Mouse (Mus musculus) hindbrain, embryonic 14.5 days (tissue): ENCODE measurements around the gene Krtcap3. TPM values are rescaled to one million over a fixed set of nuclear protein-coding genes. Genes with fewer than 3 reads are reported as not detected.
"Not testable (repeated sequence)": the region's sequence is repeated elsewhere in the genome, so short reads cannot be mapped to it uniquely, and the experiment has no call there.

ENCODE experiments used
- ATAC-seq: fragments of 200-750 bp; cut with Nextera tagmentation; 2 replicates; pipeline ENCODE4 v1.8.0; 2017; ENCODE audit warnings: moderate number of reproducible peaks, mild to moderate bottlenecking, moderate TSS enrichment, moderate library complexity; ENCODE audit not compliant: low FRiP score
- DNase-seq: peaks from one replicate; pipeline ENCODE4 v3.0.0-alpha.2; 2015; ENCODE audit warnings: low spot score
- H3K27ac ChIP-seq: fragments of 300-500 bp; sonication (generic); 2 replicates; pipeline ENCODE4 v1.5.1; 2014; ENCODE audit warnings: mild to moderate bottlenecking, moderate library complexity
- H3K27me3 ChIP-seq: fragments of 300-500 bp; sonication (generic); 2 replicates; pipeline ENCODE4 v1.6.1; 2014; ENCODE audit warnings: mild to moderate bottlenecking, low read length, mixed read lengths; ENCODE audit not compliant: control insufficient read depth, insufficient read depth
- H3K36me3 ChIP-seq: fragments of 300-500 bp; sonication (generic); replicated peaks from 2 replicates; pipeline ENCODE4 v1.6.1; 2014; ENCODE audit not compliant: control insufficient read depth, insufficient read depth
- H3K4me1 ChIP-seq: fragments of 300-500 bp; sonication (generic); replicated peaks from 2 replicates; pipeline ENCODE4 v1.6.1; 2014; ENCODE audit warnings: antibody characterized with exemption, low read length, mixed read lengths; ENCODE audit not compliant: control insufficient read depth, insufficient read depth
- H3K4me2 ChIP-seq: fragments of 300-500 bp; sonication (generic); replicated peaks from 2 replicates; pipeline ENCODE4 v1.6.1; 2014; ENCODE audit warnings: mild to moderate bottlenecking, moderate library complexity
- H3K4me3 ChIP-seq: fragments of 300-500 bp; sonication (generic); replicated peaks from 2 replicates; pipeline ENCODE4 v1.5.1; 2014; ENCODE audit warnings: mild to moderate bottlenecking, low read length
- H3K9ac ChIP-seq: fragments of 300-500 bp; sonication (generic); 2 replicates; pipeline ENCODE4 v1.6.1; 2014
- H3K9me3 ChIP-seq: fragments of 300-500 bp; sonication (generic); 2 replicates; pipeline ENCODE4 v1.6.1; 2016; ENCODE audit warnings: low read length; ENCODE audit not compliant: control insufficient read depth
- WGBS: fragments of 180-500 bp; shearing (Covaris S2); extraction: QIAGEN DNeasy Blood & Tissue Kit; methylation state at CpG from one replicate; pipeline ENCODE4 v1.1.7; 2014; 5-methylcytosine and 5-hydroxymethylcytosine counted together
- polyA plus RNA-seq: library from polyadenylated mRNA; unstranded; fragments of >200 nt; fragmentation: Nextera tagmentation; extraction: Ambion mirVana; gene quantifications from 2 replicates; pipeline ENCODE4 v1.2.1, GENCODE M21; 2014

Krtcap3 gene
- 2.9 and 4.2 TPM in 2 replicates for polyA plus RNA-seq

DNA sequence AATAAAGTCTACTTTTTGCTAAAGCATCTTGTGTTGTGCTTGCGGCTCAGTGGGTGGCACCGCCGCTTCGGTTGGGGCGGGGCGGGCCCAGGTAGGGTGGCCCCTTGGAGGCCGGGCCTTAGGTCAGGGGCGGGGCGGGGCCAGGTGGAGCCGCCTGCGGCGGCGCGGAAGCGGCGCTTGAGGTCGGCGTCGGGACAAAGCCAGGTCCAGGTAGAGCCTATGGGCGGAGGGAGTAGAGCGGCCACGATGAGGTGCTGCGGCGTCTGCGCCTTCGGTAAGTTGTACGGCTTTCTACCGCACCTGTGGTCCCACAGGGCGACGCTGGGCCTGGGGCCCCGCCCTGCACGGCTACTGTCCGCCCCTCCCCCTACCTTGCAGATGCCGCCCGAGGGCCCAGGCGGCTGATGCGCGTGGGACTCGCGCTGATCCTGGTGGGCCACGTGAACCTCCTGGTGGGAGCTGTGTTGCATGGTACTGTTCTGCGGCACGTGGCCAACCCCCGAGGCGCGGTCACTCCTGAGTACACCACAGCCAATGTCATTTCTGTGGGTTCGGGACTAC is at the start of gene Krtcap3:
Gene Krtcap3, plus strand, starts transcription at position 151 of the 561 bp plus-strand sequence.
- WGBS, result 18% methylated on average over 47 of the region's 47 CpGs
- Histone ChIP-seq H3K4me2 (peak within 1 kb of the TSS; percentile 14; the same call in 1 of the 2 replicates), H3K9ac (no peak within 1 kb of the TSS), H3K27ac (no peak within 1 kb of the TSS), H3K9me3 (no peaks in the 10 kb centered on the region), H3K36me3 (peaks cover 98% of the 10 kb centered on the region), H3K4me1 (no peaks in the 10 kb centered on the region), H3K4me3 (no peak within 1 kb of the TSS), H3K27me3 (no peaks in the 10 kb centered on the region)
- ATAC-seq (peak; percentile 56), DNase-seq (no peak)

- Histone ChIP-seq H3K4me2 (peak within 1 kb of the TSS; percentile 94), H3K9me3 (peaks cover 6% of the 10 kb centered on the region; the same call in 1 of the 2 replicates), H3K9ac (peak within 1 kb of the TSS; percentile 81), H3K27ac (peak within 1 kb of the TSS; percentile 80), H3K4me3 (peak within 1 kb of the TSS; percentile 69), H3K36me3 (peaks cover 77% of the 10 kb centered on the region), H3K27me3 (no peaks in the 10 kb centered on the region), H3K4me1 (peaks cover 17% of the 10 kb centered on the region; the same call in 1 of the 2 replicates)
- WGBS, result under 1% methylated on average over 52 of the region's 53 CpGs
- DNase-seq (peak; percentile 98), ATAC-seq (peak; percentile 97)
Measured at GRCm38 (mm10) chr5:31201742-31202590, 49.5 kb upstream of the Krtcap3 start, which contains the start of gene Zfp513. Gene Zfp513, minus strand, starts transcription at chr5:31202303.

DNA sequence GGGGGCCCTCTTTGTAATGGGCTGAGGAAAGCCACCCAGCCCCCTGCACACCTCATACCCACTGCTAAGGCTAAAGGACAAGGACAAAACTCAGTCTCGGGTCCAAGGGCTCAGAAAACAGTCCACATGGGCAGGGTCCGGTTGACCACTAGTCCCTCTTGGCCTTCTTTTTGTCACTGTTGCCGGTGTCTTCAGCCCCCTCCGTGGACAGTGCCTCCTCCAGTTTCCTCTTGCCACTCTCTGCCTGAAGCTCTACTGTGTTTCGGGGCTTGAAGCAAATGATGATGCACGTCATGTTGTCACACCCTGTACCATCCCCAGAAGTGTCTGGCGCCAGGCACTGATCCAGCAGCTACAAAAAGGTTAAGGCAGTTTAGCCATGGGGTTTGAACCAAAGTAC is 48.6 kb upstream of the Krtcap3 start:
- DNase-seq (no peak), ATAC-seq (no peak)
- Histone ChIP-seq H3K4me2 (peak overlapping the region; percentile 56), H3K36me3 (peaks cover 77% of the 10 kb centered on the region), H3K27ac (peak overlapping the region; percentile 80), H3K27me3 (no peaks in the 10 kb centered on the region), H3K4me1 (peaks cover 17% of the 10 kb centered on the region; the same call in 1 of the 2 replicates), H3K4me3 (peak overlapping the region; percentile 69), H3K9ac (no peak overlapping the region), H3K9me3 (peaks cover 6% of the 10 kb centered on the region; the same call in 1 of the 2 replicates)
- WGBS, result 89% methylated on average over 7 of the region's 7 CpGs

DNA sequence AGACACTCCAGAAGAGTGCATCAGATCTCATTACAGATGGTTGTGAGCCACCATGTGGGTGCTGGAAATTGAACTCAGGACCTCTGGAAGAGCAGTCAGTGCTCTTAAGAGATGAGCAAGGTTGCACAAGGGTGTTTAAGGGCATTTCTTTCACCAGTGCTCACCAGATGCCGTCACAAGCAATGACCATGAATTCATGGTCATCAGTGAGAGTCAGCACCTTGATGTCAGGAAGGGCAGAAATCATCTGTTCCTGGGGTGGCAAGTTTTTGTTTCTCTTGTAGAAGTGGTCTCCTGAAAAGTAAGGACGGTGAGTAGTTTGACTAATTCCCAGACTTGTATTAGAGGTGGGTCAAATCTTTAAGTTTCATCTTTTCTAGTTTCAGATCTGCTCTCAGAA is 47.6 kb upstream of the Krtcap3 start:
- peaks cover 6% of the 10 kb centered on the region; the same call in 1 of the 2 replicates for H3K9me3 ChIP-seq
- WGBS, result 93% methylated on average over 2 of the region's 2 CpGs
- ATAC-seq (no peak), DNase-seq (no peak)
- H3K36me3 ChIP-seq, result peaks cover 72% of the 10 kb centered on the region
- no peak overlapping the region for H3K27ac ChIP-seq
- H3K4me2 ChIP-seq, result no peak overlapping the region
- peaks cover 17% of the 10 kb centered on the region; the same call in 1 of the 2 replicates for H3K4me1 ChIP-seq
- H3K9ac ChIP-seq, result no peak overlapping the region
- H3K27me3 ChIP-seq, result no peaks in the 10 kb centered on the region
- H3K4me3 ChIP-seq, result no peak overlapping the region

- DNase-seq, result no peak
- ATAC-seq, result no peak
- no peak overlapping the region for H3K4me2 ChIP-seq
- no peaks in the 10 kb centered on the region for H3K27me3 ChIP-seq
- 92% methylated on average over 6 of the region's 6 CpGs for WGBS
- H3K9me3 ChIP-seq, result peaks cover 6% of the 10 kb centered on the region; the same call in 1 of the 2 replicates
- H3K4me3 ChIP-seq, result no peak overlapping the region
- H3K27ac ChIP-seq, result no peak overlapping the region
- H3K9ac ChIP-seq, result no peak overlapping the region
- peaks cover 17% of the 10 kb centered on the region; the same call in 1 of the 2 replicates for H3K4me1 ChIP-seq
- peaks cover 66% of the 10 kb centered on the region for H3K36me3 ChIP-seq
Measured at GRCm38 (mm10) chr5:31204421-31204820, 47.1 kb upstream of the Krtcap3 start.

DNA sequence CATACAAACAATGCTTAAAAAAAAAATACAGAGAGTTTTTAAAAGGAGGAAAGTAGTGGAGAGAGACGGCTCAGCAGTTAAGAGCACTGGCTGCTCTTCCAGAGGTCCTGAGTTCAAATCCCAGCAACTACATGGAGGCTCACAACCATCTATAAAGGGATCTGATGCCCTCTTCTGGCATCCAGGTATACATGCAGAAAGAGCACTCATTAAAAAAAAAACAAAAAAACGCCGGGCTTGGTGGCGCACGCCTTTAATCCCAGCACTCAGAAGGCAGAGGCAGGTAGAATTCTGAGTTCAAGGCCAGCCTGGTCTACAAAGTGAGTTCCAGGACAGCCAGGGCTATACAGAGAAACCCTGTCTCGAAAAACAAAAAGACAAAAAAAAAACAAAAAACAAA is 34.9 kb upstream of the Krtcap3 start:
- H3K9me3 ChIP-seq, H3K4me3 ChIP-seq: not testable (repeated sequence)
- 89% methylated on average over 6 of the region's 6 CpGs for WGBS

DNA sequence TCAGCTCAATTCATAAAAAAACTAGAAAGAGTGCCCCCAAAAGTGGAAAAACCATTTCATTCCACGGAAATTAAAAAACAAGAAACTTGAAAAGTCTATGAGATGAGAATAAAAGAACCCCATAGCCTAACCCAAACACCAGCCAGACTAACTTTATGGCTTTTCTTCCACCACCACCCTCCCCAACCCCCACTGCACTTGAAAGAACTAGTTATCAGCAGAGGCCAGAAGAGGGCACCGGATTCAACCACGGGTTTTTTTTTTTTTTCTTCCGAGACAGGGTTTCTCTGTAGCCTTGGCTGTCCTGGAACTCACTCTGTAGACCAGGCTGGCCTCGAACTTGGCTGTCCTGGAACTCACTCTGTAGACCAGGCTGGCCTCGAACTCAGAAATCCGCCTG is 33.2 kb upstream of the Krtcap3 start:
- peak overlapping the region; percentile 61; the same call in 1 of the 2 replicates for H3K4me2 ChIP-seq
- no peak overlapping the region for H3K9ac ChIP-seq
- no peaks in the 10 kb centered on the region for H3K9me3 ChIP-seq
- no peaks in the 10 kb centered on the region for H3K27me3 ChIP-seq
- WGBS, result 72% methylated on average over 7 of the region's 7 CpGs
- H3K36me3 ChIP-seq, result no peaks in the 10 kb centered on the region
- no peak for DNase-seq
- H3K4me1 ChIP-seq, result peaks cover 15% of the 10 kb centered on the region; the same call in 1 of the 2 replicates
- H3K27ac ChIP-seq, result no peak overlapping the region
- H3K4me3 ChIP-seq, result peak overlapping the region; percentile 83; the same call in 1 of the 2 replicates
- ATAC-seq, result no peak

More for the DNA sequence above, 34.9 kb upstream of the Krtcap3 start:
- not testable (repeated sequence) for ATAC-seq, DNase-seq, H3K4me2 ChIP-seq, H3K9ac ChIP-seq, H3K27ac ChIP-seq, H3K27me3 ChIP-seq, H3K36me3 ChIP-seq
- peaks cover 15% of the 10 kb centered on the region; the same call in 1 of the 2 replicates for H3K4me1 ChIP-seq

DNA sequence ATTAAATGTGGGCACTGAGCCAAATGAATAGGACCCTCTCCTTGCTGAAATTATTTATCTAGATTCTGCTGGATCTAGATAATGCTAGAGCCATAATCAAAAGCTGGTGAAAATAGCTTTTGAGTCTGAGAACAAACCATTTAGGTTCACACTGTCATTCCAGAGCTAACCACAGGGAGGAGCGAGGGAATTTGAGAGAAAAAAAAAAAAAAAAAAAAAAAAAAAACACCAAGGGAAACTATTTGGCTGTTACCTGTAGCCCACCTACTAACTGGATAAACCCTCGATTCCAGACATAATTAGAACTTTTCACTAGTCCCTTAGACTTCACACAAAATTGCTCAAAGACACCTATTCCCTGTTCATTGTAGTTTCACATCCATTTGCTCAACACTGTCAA is 32.4 kb upstream of the Krtcap3 start:
- Histone ChIP-seq H3K9me3 (no peaks in the 10 kb centered on the region), H3K4me1 (peaks cover 15% of the 10 kb centered on the region; the same call in 1 of the 2 replicates), H3K36me3 (no peaks in the 10 kb centered on the region), H3K4me2 (peak overlapping the region; percentile 61), H3K4me3 (peak overlapping the region; percentile 83), H3K27me3 (no peaks in the 10 kb centered on the region), H3K9ac (peak overlapping the region; percentile 6; the same call in 1 of the 2 replicates), H3K27ac (no peak overlapping the region)
- WGBS, result 2% methylated on average over 2 of the region's 2 CpGs
- no peak for ATAC-seq
- peak; percentile 62 for DNase-seq

- 1% methylated on average over 11 of the region's 11 CpGs for WGBS
- Histone ChIP-seq H3K9me3 (no peaks in the 10 kb centered on the region), H3K36me3 (no peaks in the 10 kb centered on the region), H3K27ac (peak overlapping the region; percentile 98), H3K27me3 (no peaks in the 10 kb centered on the region), H3K4me3 (peak overlapping the region; percentile 83), H3K4me2 (peak overlapping the region; percentile 61), H3K9ac (peak overlapping the region; percentile 85), H3K4me1 (peaks cover 15% of the 10 kb centered on the region; the same call in 1 of the 2 replicates)
- ATAC-seq (no peak), DNase-seq (no peak)
Measured at GRCm38 (mm10) chr5:31219474-31219873, 32.0 kb upstream of the Krtcap3 start.
